Mouse (Mus musculus) myocyte (in vitro differentiated cells): Measurements from ENCODE around the gene Actn2. TPM values are rescaled to one million over a fixed set of nuclear protein-coding genes. Genes with fewer than 3 reads are reported as not detected.

Experiments
- H3K27me3 ChIP-seq: one replicate; pipeline ENCODE4 v1.6.1; 2011; ENCODE audit not compliant: control insufficient read depth, insufficient read depth, insufficient read length
- H3K36me3 ChIP-seq: one replicate; pipeline ENCODE4 v1.6.1; 2011; ENCODE audit not compliant: control insufficient read depth, insufficient read depth
- H3K4me2 ChIP-seq: one replicate; pipeline ENCODE4 v1.6.1; 2011; ENCODE audit warnings: low read depth, control low read depth
- H3K4me3 ChIP-seq: one replicate; pipeline ENCODE4 v1.5.1; 2011; ENCODE audit warnings: mild to moderate bottlenecking, control low read depth, moderate library complexity
- H3K79me2 ChIP-seq: one replicate; pipeline ENCODE4 v1.6.1; 2011; ENCODE audit not compliant: control insufficient read depth, insufficient read depth
- H3ac ChIP-seq: one replicate; pipeline ENCODE4 v1.6.1; 2011; ENCODE audit not compliant: control insufficient read depth, insufficient read length
- CEBPB ChIP-seq: IDR thresholded peaks from 2 replicates; pipeline ENCODE4 v1.6.1; 2011; ENCODE audit warnings: mild to moderate bottlenecking, moderate library complexity; ENCODE audit not compliant: poor library complexity, insufficient read depth, severe bottlenecking
- E2F4 ChIP-seq: IDR thresholded peaks from one replicate; pipeline ENCODE4 v1.6.1; 2011; ENCODE audit warnings: mild to moderate bottlenecking, control low read depth, moderate library complexity; ENCODE audit not compliant: insufficient read depth
- MAX ChIP-seq: IDR thresholded peaks from one replicate; pipeline ENCODE4 v1.6.1; 2011; ENCODE audit warnings: low read depth, mild to moderate bottlenecking, control low read depth
- MYOD1 ChIP-seq, 3 experiments: IDR thresholded peaks; one replicate each; pipeline ENCODE4 v1.6.1; 2011; ENCODE audit warnings: control low read depth in 2 of 3, low read depth in 2 of 3, mild to moderate bottlenecking in 2 of 3, moderate library complexity in 1 of 3; ENCODE audit not compliant: insufficient read length in 2 of 3, control insufficient read depth in 1 of 3
- MYOG ChIP-seq, 3 experiments: IDR thresholded peaks; one replicate each; pipeline ENCODE4 v1.6.1; 2011; ENCODE audit warnings: control low read depth in 2 of 3, low read depth in 2 of 3, mild to moderate bottlenecking in 2 of 3; ENCODE audit not compliant: insufficient read length in 2 of 3, control insufficient read depth in 1 of 3, insufficient read depth in 1 of 3
- POLR2A ChIP-seq: IDR thresholded peaks from one replicate; pipeline ENCODE4 v1.6.1; 2011; ENCODE audit warnings: low read depth, mild to moderate bottlenecking, control low read depth, moderate library complexity; ENCODE audit not compliant: insufficient read length
- POLR2AphosphoS2 ChIP-seq: IDR thresholded peaks from one replicate; pipeline ENCODE4 v1.6.1; 2011; ENCODE audit warnings: low read depth, control low read depth; ENCODE audit not compliant: insufficient read length
- REST ChIP-seq: IDR thresholded peaks from one replicate; pipeline ENCODE4 v1.6.1; 2011; ENCODE audit warnings: mild to moderate bottlenecking, control low read depth, moderate library complexity; ENCODE audit not compliant: insufficient read depth, insufficient read length
- SRF ChIP-seq: IDR thresholded peaks from one replicate; pipeline ENCODE4 v1.6.1; 2011; ENCODE audit warnings: low read depth; ENCODE audit not compliant: control insufficient read depth, insufficient read length
- TCF12 ChIP-seq: IDR thresholded peaks from one replicate; pipeline ENCODE4 v1.6.1; 2011; ENCODE audit warnings: mild to moderate bottlenecking, control low read depth; ENCODE audit not compliant: poor library complexity, insufficient read depth, severe bottlenecking
- TCF3 ChIP-seq: IDR thresholded peaks from one replicate; pipeline ENCODE4 v1.6.1; 2011; ENCODE audit warnings: low read depth, control low read depth; ENCODE audit not compliant: insufficient read length
- USF1 ChIP-seq: IDR thresholded peaks from one replicate; pipeline ENCODE4 v1.6.1; 2011; ENCODE audit warnings: low read depth, mild to moderate bottlenecking, control low read depth, moderate library complexity
- polyA plus RNA-seq: library from polyadenylated mRNA; unstranded; fragments of >200 nt; fragmentation: generic; extraction: Trizol; gene quantifications from one replicate; pipeline ENCODE4 v1.2.1, GENCODE M21; 2012; ENCODE audit warnings: missing spikeins

Actn2 gene
- polyA plus RNA-seq, 1 experiment = 147 TPM

DNA sequence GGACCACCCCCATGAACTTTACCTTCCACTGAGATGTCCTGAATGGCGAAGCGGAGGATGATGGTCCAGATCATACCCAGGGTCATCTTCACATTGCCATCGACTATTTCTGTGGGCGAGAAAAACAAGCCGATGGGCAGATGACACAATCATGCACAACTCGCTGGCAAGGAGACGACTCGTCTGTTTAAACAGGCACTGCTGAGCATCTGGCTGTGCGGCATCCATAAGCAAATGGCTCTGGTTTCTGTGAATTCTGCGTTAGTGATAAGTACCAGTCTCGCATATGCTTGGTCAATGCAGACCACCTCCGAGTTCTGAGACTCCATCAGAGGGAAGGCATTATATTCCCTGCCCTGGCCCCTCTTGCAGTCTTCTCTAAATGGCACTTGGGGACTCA, 31.7 kb downstream of the Actn2 start:
- H3K36me3 ChIP-seq = no peaks in the 10 kb centered on the region
- H3K79me2 ChIP-seq = no peaks in the 10 kb centered on the region
- H3K27me3 ChIP-seq = no peaks in the 10 kb centered on the region
- no peak overlapping the region for H3ac ChIP-seq
- no peak for TF ChIP-seq MYOG (IDR thresholded peaks at IDR 0.05; ENCODE audit: control insufficient read depth in 1 of 3, insufficient read depth in 1 of 3, insufficient read length in 2 of 3, low read depth in 2 of 3)
- no peak for TF ChIP-seq E2F4
- no peak for TF ChIP-seq MYOD1 (IDR thresholded peaks at IDR 0.05; ENCODE audit: control insufficient read depth in 1 of 3, insufficient read length in 2 of 3, low read depth in 2 of 3)
- no peak for TF ChIP-seq TCF12
- no peak for TF ChIP-seq TCF3
- no peak for TF ChIP-seq POLR2AphosphoS2
- TF ChIP-seq MAX = no peak
- TF ChIP-seq POLR2A = no peak
- TF ChIP-seq USF1 = no peak
- TF ChIP-seq SRF = no peak
- H3K4me2 ChIP-seq = no peak overlapping the region
- H3K4me3 ChIP-seq = no peak overlapping the region

- no peaks in the 10 kb centered on the region for H3K36me3 ChIP-seq
- TF ChIP-seq SRF (no peak), POLR2A (no peak), CEBPB (no peak), USF1 (no peak), POLR2AphosphoS2 (no peak), E2F4 (no peak), MYOG (IDR thresholded peaks at IDR 0.05; ENCODE audit: control insufficient read depth in 1 of 3, insufficient read depth in 1 of 3, insufficient read length in 2 of 3, low read depth in 2 of 3) (no peak), TCF3 (no peak), REST (no peak)
These were observed 32.1 kb downstream of the Actn2 start for GRCm38 (mm10) chr13:12308473-12308872.

DNA sequence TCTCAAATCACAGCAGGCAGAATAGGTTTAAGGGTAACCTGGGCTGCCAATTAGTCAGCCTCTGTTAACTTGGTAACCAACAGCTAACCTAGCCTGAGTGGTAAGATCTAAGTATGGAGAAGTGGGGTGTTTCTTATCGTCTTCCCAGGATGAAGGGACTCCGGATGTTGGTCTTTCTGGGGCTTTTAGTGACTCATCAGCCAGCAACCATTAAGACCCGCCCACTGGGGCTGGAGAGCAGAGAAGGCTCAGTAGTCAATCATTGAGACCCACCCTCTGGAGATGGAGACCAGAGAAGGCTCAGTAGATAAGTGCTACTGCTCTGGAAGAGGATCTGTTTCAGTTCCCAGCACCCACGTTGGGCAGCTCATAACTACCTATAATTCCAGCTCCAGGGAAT, 33.3 kb downstream of the Actn2 start:
- H3K4me3 ChIP-seq = no peak overlapping the region
- H3ac ChIP-seq = no peak overlapping the region
- no peaks in the 10 kb centered on the region for H3K27me3 ChIP-seq
- no peak overlapping the region for H3K4me2 ChIP-seq
- no peak for TF ChIP-seq TCF12
- no peak for TF ChIP-seq MYOD1 (IDR thresholded peaks at IDR 0.05; ENCODE audit: control insufficient read depth in 1 of 3, insufficient read length in 2 of 3, low read depth in 2 of 3)
- TF ChIP-seq POLR2AphosphoS2 = no peak
- no peak for TF ChIP-seq TCF3
- no peak for TF ChIP-seq E2F4
- TF ChIP-seq MYOG (IDR thresholded peaks at IDR 0.05; ENCODE audit: control insufficient read depth in 1 of 3, insufficient read depth in 1 of 3, insufficient read length in 2 of 3, low read depth in 2 of 3) = no peak
- no peak for TF ChIP-seq USF1
- no peak for TF ChIP-seq POLR2A
- TF ChIP-seq MAX = no peak
- no peak for TF ChIP-seq SRF
- no peak for TF ChIP-seq REST
- no peak for TF ChIP-seq CEBPB
- H3K36me3 ChIP-seq = no peaks in the 10 kb centered on the region
- H3K79me2 ChIP-seq = no peaks in the 10 kb centered on the region

More at GRCm38 (mm10) chr13:12308473-12308872, 32.1 kb downstream of the Actn2 start:
- H3K4me3 ChIP-seq = no peak overlapping the region
- no peaks in the 10 kb centered on the region for H3K79me2 ChIP-seq
- H3ac ChIP-seq = no peak overlapping the region
- H3K27me3 ChIP-seq = no peaks in the 10 kb centered on the region
- no peak overlapping the region for H3K4me2 ChIP-seq

GRCm38 (mm10) chr13:12305540-12305939, 35.0 kb downstream of the Actn2 start:
- H3K4me3 ChIP-seq = no peak overlapping the region
- H3K79me2 ChIP-seq = no peaks in the 10 kb centered on the region
- no peak overlapping the region for H3ac ChIP-seq
- H3K4me2 ChIP-seq = no peak overlapping the region
- H3K36me3 ChIP-seq = no peaks in the 10 kb centered on the region
- TF ChIP-seq E2F4 (no peak), SRF (no peak), TCF12 (no peak), CEBPB (no peak), MYOG (IDR thresholded peaks at IDR 0.05; ENCODE audit: control insufficient read depth in 1 of 3, insufficient read depth in 1 of 3, insufficient read length in 2 of 3, low read depth in 2 of 3) (no peak), REST (no peak), MAX (no peak), USF1 (no peak), POLR2A (no peak), TCF3 (no peak), POLR2AphosphoS2 (no peak), MYOD1 (IDR thresholded peaks at IDR 0.05; ENCODE audit: control insufficient read depth in 1 of 3, insufficient read length in 2 of 3, low read depth in 2 of 3) (no peak)
- H3K27me3 ChIP-seq = no peaks in the 10 kb centered on the region

DNA sequence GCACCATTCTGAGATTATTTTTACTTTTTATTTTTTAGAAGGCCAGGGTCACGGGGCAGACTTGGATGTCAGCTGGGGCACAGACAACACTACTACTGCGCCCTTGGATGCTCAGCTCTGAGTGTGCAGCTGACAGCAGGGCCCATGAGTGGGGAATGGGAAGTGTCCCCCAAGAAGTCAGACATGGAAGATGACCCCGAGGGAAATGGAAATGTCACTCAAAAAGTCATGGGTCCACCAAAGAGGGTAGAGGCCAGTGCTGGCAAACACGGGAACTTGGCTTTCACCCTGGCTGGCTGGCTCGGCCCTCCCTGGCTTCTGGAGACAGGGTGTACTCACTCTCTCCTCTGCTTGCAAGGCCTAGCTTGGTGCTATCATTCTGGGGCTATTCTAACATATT, 35.6 kb downstream of the Actn2 start:
- Histone ChIP-seq H3K36me3 (no peaks in the 10 kb centered on the region), H3K4me2 (no peak overlapping the region), H3ac (no peak overlapping the region), H3K79me2 (no peaks in the 10 kb centered on the region), H3K27me3 (no peaks in the 10 kb centered on the region), H3K4me3 (no peak overlapping the region)
- TF ChIP-seq CEBPB (no peak), TCF12 (no peak), MYOD1 (IDR thresholded peaks at IDR 0.05; ENCODE audit: control insufficient read depth in 1 of 3, insufficient read length in 2 of 3, low read depth in 2 of 3) (no peak), SRF (no peak), REST (no peak), MYOG (IDR thresholded peaks at IDR 0.05; ENCODE audit: control insufficient read depth in 1 of 3, insufficient read depth in 1 of 3, insufficient read length in 2 of 3, low read depth in 2 of 3) (no peak), POLR2A (no peak), E2F4 (no peak), POLR2AphosphoS2 (no peak), MAX (no peak), TCF3 (no peak), USF1 (no peak)
